Mouse (Mus musculus) CD4-positive helper T cell, adult 2 months (primary cell): ENCODE results near the gene Fbxl19.
"Not testable (repeated sequence)": the region's sequence is repeated elsewhere in the genome, so short reads cannot be mapped to it uniquely, and the experiment has no call there.

Experiments used
- DNase-seq: peaks from one replicate; pipeline ENCODE4 v3.0.0-alpha.2; 2012; ENCODE audit warnings: low read depth, missing footprints, low spot score

Gene Fbxl19

GRCm38 (mm10) chr7:127767671-127768345 is 23.5 kb downstream of the Fbxl19 start:
- no peak for DNase-seq

GRCm38 (mm10) chr7:127768346-127768996 is 24.1 kb downstream of the Fbxl19 start:
- DNase-seq, result no peak

GRCm38 (mm10) chr7:127768997-127769593 is 24.8 kb downstream of the Fbxl19 start:
- DNase-seq, result peak; percentile 86

GRCm38 (mm10) chr7:127769651-127770038 is 25.3 kb downstream of the Fbxl19 start, which contains the start of gene Orai3:
Gene Orai3 (plus strand): TSS chr7:127769815.
- peak; percentile 75 for DNase-seq

- no peak for DNase-seq
These were observed 25.9 kb downstream of the Fbxl19 start for GRCm38 (mm10) chr7:127770039-127770905.

GRCm38 (mm10) chr7:127771262-127771661 is 26.9 kb downstream of the Fbxl19 start:
- no peak for DNase-seq

- no peak for DNase-seq
These were observed 27.7 kb downstream of the Fbxl19 start for GRCm38 (mm10) chr7:127772080-127772479.

- DNase-seq, result no peak
These were observed 28.2 kb downstream of the Fbxl19 start for GRCm38 (mm10) chr7:127772557-127772956.

GRCm38 (mm10) chr7:127773664-127774384 is 29.5 kb downstream of the Fbxl19 start:
- peak; percentile 87 for DNase-seq

- DNase-seq, result not testable (repeated sequence)
These were observed 31.5 kb downstream of the Fbxl19 start for GRCm38 (mm10) chr7:127775837-127776236.

GRCm38 (mm10) chr7:127776426-127776825 is 32.1 kb downstream of the Fbxl19 start, which contains the start of gene Setd1a:
Gene Setd1a (plus strand): TSS chr7:127776670.
- DNase-seq, result peak; percentile 85

- DNase-seq, result peak; percentile 99
These were observed 32.6 kb downstream of the Fbxl19 start for GRCm38 (mm10) chr7:127776878-127777473.

GRCm38 (mm10) chr7:127777474-127778266 is 33.3 kb downstream of the Fbxl19 start:
- no peak for DNase-seq

GRCm38 (mm10) chr7:127778350-127778749 is 34.0 kb downstream of the Fbxl19 start:
- DNase-seq, result no peak

GRCm38 (mm10) chr7:127785308-127785707 is 41.0 kb downstream of the Fbxl19 start, which contains the start of gene Gm49388:
Gene Gm49388 (plus strand): TSS chr7:127785608.
- no peak for DNase-seq

- no peak for DNase-seq
These were observed 52.9 kb downstream of the Fbxl19 start for GRCm38 (mm10) chr7:127797076-127797845.

GRCm38 (mm10) chr7:127798591-127798990 is 54.2 kb downstream of the Fbxl19 start:
- DNase-seq, result no peak

GRCm38 (mm10) chr7:127799211-127799610 is 54.9 kb downstream of the Fbxl19 start:
- DNase-seq, result no peak

- no peak for DNase-seq
These were observed 55.4 kb downstream of the Fbxl19 start for GRCm38 (mm10) chr7:127799738-127800137.
